Mouse (Mus musculus): Measurements from ENCODE around the gene Alg12. TPM values are rescaled to one million over a fixed set of nuclear protein-coding genes. Genes with fewer than 3 reads are reported as not detected.
"Not testable (repeated sequence)": the region's sequence is repeated elsewhere in the genome, so short reads cannot be mapped to it uniquely, and the experiment has no call there.

Gene Alg12
- polyA plus RNA-seq, 1 experiment from 2014 or later, result 5.6 TPM

GRCm38 (mm10) chr15:88827991-88828799 lies 9.1 kb upstream of the Alg12 start:
- Histone ChIP-seq H3K27ac (no peak overlapping the region), H3K36me3 (peaks cover 35% of the 10 kb centered on the region), H3K4me3 (replicated peaks) (no peak overlapping the region), H3K4me1 (replicated peaks) (peaks cover 10% of the 10 kb centered on the region; the same call in 1 of the 2 replicates), H3K27me3 (no peaks in the 10 kb centered on the region), H3K4me2 (no peak overlapping the region), H3K9me3 (replicated peaks) (no peaks in the 10 kb centered on the region), H3K9ac (no peak overlapping the region)
- ATAC-seq (ENCODE audit: low read depth) (peak; percentile 45), DNase-seq (peak; percentile 52)
- WGBS (ENCODE audit: insufficient replicate concordance), result 30% methylated on average over 9 of the region's 9 CpGs

GRCm38 (mm10) chr15:88827466-88827865 lies 8.3 kb upstream of the Alg12 start:
- WGBS (ENCODE audit: insufficient replicate concordance), result 82% methylated on average over 6 of the region's 6 CpGs
- no peaks in the 10 kb centered on the region for H3K9me3 ChIP-seq (replicated peaks)
- ATAC-seq (ENCODE audit: low read depth), result peak; percentile 2; the same call in 1 of the 2 replicates

GRCm38 (mm10) chr15:88823376-88823775 lies 4.3 kb upstream of the Alg12 start:
- Histone ChIP-seq H3K9ac (no peak overlapping the region), H3K4me1 (replicated peaks) (peaks cover 19% of the 10 kb centered on the region), H3K27ac (no peak overlapping the region), H3K9me3 (replicated peaks) (no peaks in the 10 kb centered on the region), H3K36me3 (peaks cover 52% of the 10 kb centered on the region), H3K4me3 (replicated peaks) (no peak overlapping the region), H3K27me3 (no peaks in the 10 kb centered on the region), H3K4me2 (no peak overlapping the region)
- ATAC-seq (ENCODE audit: low read depth) (no peak), DNase-seq (no peak)
- 80% methylated on average over 5 of the region's 5 CpGs for WGBS (ENCODE audit: insufficient replicate concordance)

More at GRCm38 (mm10) chr15:88827466-88827865, 8.3 kb upstream of the Alg12 start:
- Histone ChIP-seq H3K4me3 (replicated peaks) (no peak overlapping the region), H3K36me3 (peaks cover 43% of the 10 kb centered on the region), H3K27ac (no peak overlapping the region), H3K27me3 (no peaks in the 10 kb centered on the region), H3K9ac (no peak overlapping the region), H3K4me1 (replicated peaks) (peaks cover 8% of the 10 kb centered on the region; the same call in 1 of the 2 replicates), H3K4me2 (no peak overlapping the region)
- no peak for DNase-seq

GRCm38 (mm10) chr15:88822513-88822912 lies 3.4 kb upstream of the Alg12 start:
- no peak overlapping the region for H3K4me2 ChIP-seq
- no peak for ATAC-seq (ENCODE audit: low read depth)
- H3K27ac ChIP-seq, result no peak overlapping the region
- H3K27me3 ChIP-seq, result no peaks in the 10 kb centered on the region
- 84% methylated on average over 7 of the region's 7 CpGs for WGBS (ENCODE audit: insufficient replicate concordance)
- no peak for DNase-seq
- peaks cover 52% of the 10 kb centered on the region for H3K36me3 ChIP-seq
- H3K9me3 ChIP-seq (replicated peaks), result no peaks in the 10 kb centered on the region
- H3K4me3 ChIP-seq (replicated peaks), result no peak overlapping the region
- no peak overlapping the region for H3K9ac ChIP-seq
- H3K4me1 ChIP-seq (replicated peaks), result peaks cover 23% of the 10 kb centered on the region

GRCm38 (mm10) chr15:88821403-88821802 lies 2.3 kb upstream of the Alg12 start:
- 0 out of 2 replicates have a peak overlapping the region, but pooled peaks have one; percentile 94 for H3K4me2 ChIP-seq
- no peak for DNase-seq
- peaks cover 23% of the 10 kb centered on the region for H3K4me1 ChIP-seq (replicated peaks)
- no peak overlapping the region for H3K27ac ChIP-seq
- H3K9ac ChIP-seq, result no peak overlapping the region
- ATAC-seq (ENCODE audit: low read depth), result no peak
- no peaks in the 10 kb centered on the region for H3K9me3 ChIP-seq (replicated peaks)
- no peak overlapping the region for H3K4me3 ChIP-seq (replicated peaks)
- H3K27me3 ChIP-seq, result no peaks in the 10 kb centered on the region
- H3K36me3 ChIP-seq, result peaks cover 49% of the 10 kb centered on the region
- WGBS (ENCODE audit: insufficient replicate concordance), result 81% methylated on average over 7 of the region's 7 CpGs

GRCm38 (mm10) chr15:88819906-88820303 lies 787 bp upstream of the Alg12 start:
- H3K4me2 ChIP-seq, result peak overlapping the region; percentile 94
- 1% methylated on average over 23 of the region's 23 CpGs for WGBS (ENCODE audit: insufficient replicate concordance)
- H3K27ac ChIP-seq, result peak overlapping the region; percentile 65
- H3K9me3 ChIP-seq (replicated peaks), result no peaks in the 10 kb centered on the region
- peak overlapping the region; percentile 90 for H3K4me3 ChIP-seq (replicated peaks)
- peaks cover 29% of the 10 kb centered on the region for H3K4me1 ChIP-seq (replicated peaks)
- no peak for DNase-seq
- no peak for ATAC-seq (ENCODE audit: low read depth)
- H3K36me3 ChIP-seq, result peaks cover 40% of the 10 kb centered on the region
- no peaks in the 10 kb centered on the region for H3K27me3 ChIP-seq
- peak overlapping the region; percentile 94 for H3K9ac ChIP-seq

GRCm38 (mm10) chr15:88815196-88815700 lies 3.9 kb downstream of the Alg12 start:
- no peak for ATAC-seq (ENCODE audit: low read depth)
- H3K27me3 ChIP-seq, result no peaks in the 10 kb centered on the region
- peaks cover 36% of the 10 kb centered on the region for H3K36me3 ChIP-seq

GRCm38 (mm10) chr15:88814411-88815047 lies 4.6 kb downstream of the Alg12 start:
- Histone ChIP-seq H3K36me3 (peaks cover 40% of the 10 kb centered on the region), H3K4me3 (replicated peaks) (no peak overlapping the region), H3K9ac (no peak overlapping the region), H3K27ac (0 out of 2 replicates have a peak overlapping the region, but pooled peaks have one; percentile 23), H3K27me3 (no peaks in the 10 kb centered on the region), H3K4me1 (replicated peaks) (peaks cover 17% of the 10 kb centered on the region), H3K4me2 (no peak overlapping the region), H3K9me3 (replicated peaks) (no peaks in the 10 kb centered on the region)
- DNase-seq (no peak), ATAC-seq (ENCODE audit: low read depth) (no peak)
- WGBS (ENCODE audit: insufficient replicate concordance), result 87% methylated on average over 11 of the region's 11 CpGs

More at GRCm38 (mm10) chr15:88815196-88815700, 3.9 kb downstream of the Alg12 start:
- H3K4me3 ChIP-seq (replicated peaks), result no peak overlapping the region
- H3K4me2 ChIP-seq, result no peak overlapping the region
- peaks cover 21% of the 10 kb centered on the region for H3K4me1 ChIP-seq (replicated peaks)
- WGBS (ENCODE audit: insufficient replicate concordance), result 51% methylated on average over 6 of the region's 6 CpGs
- no peak overlapping the region for H3K9ac ChIP-seq
- H3K9me3 ChIP-seq (replicated peaks), result no peaks in the 10 kb centered on the region
- H3K27ac ChIP-seq, result 0 out of 2 replicates have a peak overlapping the region, but pooled peaks have one; percentile 23
- DNase-seq, result no peak

- peaks cover 44% of the 10 kb centered on the region for H3K36me3 ChIP-seq
- not testable (repeated sequence) for H3K4me2 ChIP-seq; H3K9ac ChIP-seq; H3K4me3 ChIP-seq (replicated peaks); H3K27me3 ChIP-seq; DNase-seq; H3K9me3 ChIP-seq (replicated peaks); H3K27ac ChIP-seq; ATAC-seq (ENCODE audit: low read depth)
- H3K4me1 ChIP-seq (replicated peaks), result peaks cover 17% of the 10 kb centered on the region
- 85% methylated on average over 2 of the region's 2 CpGs for WGBS (ENCODE audit: insufficient replicate concordance)
Measured at GRCm38 (mm10) chr15:88813873-88814272, 5.2 kb downstream of the Alg12 start.

- Histone ChIP-seq H3K36me3 (peaks cover 44% of the 10 kb centered on the region), H3K4me1 (replicated peaks) (peaks cover 11% of the 10 kb centered on the region), H3K4me2 (no peak overlapping the region), H3K4me3 (replicated peaks) (no peak overlapping the region), H3K9ac (no peak overlapping the region), H3K27me3 (no peaks in the 10 kb centered on the region), H3K27ac (no peak overlapping the region), H3K9me3 (replicated peaks) (no peaks in the 10 kb centered on the region)
- 88% methylated on average over 3 of the region's 3 CpGs for WGBS (ENCODE audit: insufficient replicate concordance)
- ATAC-seq (ENCODE audit: low read depth) (no peak), DNase-seq (no peak)
Measured at GRCm38 (mm10) chr15:88813262-88813661, 5.9 kb downstream of the Alg12 start.

GRCm38 (mm10) chr15:88810369-88810768 lies 8.7 kb downstream of the Alg12 start:
- DNase-seq (no peak), ATAC-seq (ENCODE audit: low read depth) (no peak)
- Histone ChIP-seq H3K36me3 (peaks cover 55% of the 10 kb centered on the region), H3K27ac (no peak overlapping the region; the same call in 1 of the 2 replicates), H3K4me1 (replicated peaks) (peaks cover 4% of the 10 kb centered on the region; the same call in 1 of the 2 replicates), H3K27me3 (no peaks in the 10 kb centered on the region), H3K4me2 (no peak overlapping the region), H3K9ac (no peak overlapping the region), H3K4me3 (replicated peaks) (no peak overlapping the region), H3K9me3 (replicated peaks) (no peaks in the 10 kb centered on the region)
- 83% methylated on average over 2 of the region's 2 CpGs for WGBS (ENCODE audit: insufficient replicate concordance)

Measured in liver, embryonic 13.5 days (tissue).